Mouse (Mus musculus) heart, embryonic 14.5 days (tissue): ENCODE results near the gene Utp14b. TPM values are rescaled to one million over a fixed set of nuclear protein-coding genes. Genes with fewer than 3 reads are reported as not detected.

ENCODE experiments used
- ATAC-seq: fragments of 200-750 bp; cut with Nextera tagmentation; 2 replicates; pipeline ENCODE4 v1.8.0; 2017; ENCODE audit warnings: low read depth, moderate TSS enrichment; ENCODE audit not compliant: insufficient number of reproducible peaks, insufficient read depth, low FRiP score
- H3K27ac ChIP-seq, 2 experiments: fragments of 200-500 bp in 1 of 2; fragments of 300-500 bp in 1 of 2; sonication (generic) in 1 of 2; replicated peaks in 1 of 2; 2 replicates each; pipeline ENCODE4 v1.5.1; 2012 to 2014; ENCODE audit warnings: low read depth in 2 of 2, low read length in 2 of 2, control low read depth in 1 of 2, mild to moderate bottlenecking in 1 of 2, mixed read lengths in 1 of 2; ENCODE audit not compliant: control insufficient read depth in 1 of 2, insufficient read depth in 1 of 2
- H3K27me3 ChIP-seq: fragments of 300-500 bp; sonication (generic); 2 replicates; pipeline ENCODE4 v1.6.1; 2014; ENCODE audit warnings: mild to moderate bottlenecking, low read length, control low read depth; ENCODE audit not compliant: control insufficient read depth, insufficient read depth
- H3K36me3 ChIP-seq: fragments of 300-500 bp; sonication (generic); 2 replicates; pipeline ENCODE4 v1.6.1; 2014; ENCODE audit warnings: mild to moderate bottlenecking, control low read depth, low read length, mixed read lengths; ENCODE audit not compliant: control insufficient read depth, insufficient read depth
- H3K4me1 ChIP-seq, 2 experiments: fragments of 200-500 bp in 1 of 2; fragments of 300-500 bp in 1 of 2; sonication (generic) in 1 of 2; 2 replicates each; pipeline ENCODE4 v1.6.1; 2012 to 2014; ENCODE audit warnings: low read length in 2 of 2, control low read depth in 1 of 2, mixed read lengths in 1 of 2; ENCODE audit not compliant: control insufficient read depth in 2 of 2, insufficient read depth in 2 of 2
- H3K4me2 ChIP-seq: fragments of 300-500 bp; sonication (generic); 2 replicates; pipeline ENCODE4 v1.6.1; 2014; ENCODE audit warnings: mild to moderate bottlenecking, low read length
- H3K4me3 ChIP-seq, 2 experiments: fragments of 200-500 bp in 1 of 2; fragments of 300-500 bp in 1 of 2; sonication (generic) in 1 of 2; 2 replicates each; pipeline ENCODE4 v1.5.1; 2012 to 2014; ENCODE audit warnings: low read length in 2 of 2, mild to moderate bottlenecking in 2 of 2, control low read depth in 1 of 2, low read depth in 1 of 2, moderate library complexity in 1 of 2; ENCODE audit not compliant: control insufficient read depth in 1 of 2, insufficient read depth in 1 of 2
- H3K9ac ChIP-seq: fragments of 300-500 bp; sonication (generic); 2 replicates; pipeline ENCODE4 v1.6.1; 2014; ENCODE audit warnings: mild to moderate bottlenecking, low read length
- H3K9me3 ChIP-seq: fragments of 300-500 bp; sonication (generic); 2 replicates; pipeline ENCODE4 v1.6.1; 2016; ENCODE audit warnings: low read length, control low read depth; ENCODE audit not compliant: control insufficient read depth
- WGBS: fragments of 180-500 bp; shearing (Covaris S2); extraction: QIAGEN DNeasy Blood & Tissue Kit; methylation state at CpG from one replicate; pipeline ENCODE4 v1.1.7; 2014; 5-methylcytosine and 5-hydroxymethylcytosine counted together
- polyA plus RNA-seq: library from polyadenylated mRNA; unstranded; fragments of >200 nt; fragmentation: Nextera tagmentation; extraction: Ambion mirVana; gene quantifications from 2 replicates; pipeline ENCODE4 v1.2.1, GENCODE M21; 2014

Utp14b gene
- polyA plus RNA-seq, 1 experiment from 2014 or later: 2.8 TPM

- H3K27me3 ChIP-seq: no peaks in the 10 kb centered on the region
- no peak for ATAC-seq
- H3K36me3 ChIP-seq: no peaks in the 10 kb centered on the region
- H3K4me1 ChIP-seq: no peaks in the 10 kb centered on the region
- no peak overlapping the region for H3K9ac ChIP-seq
- 89% methylated on average over 3 of the region's 3 CpGs for WGBS
- 0 out of 2 replicates have a peak, but pooled peaks cover 3% of the 10 kb centered on the region for H3K9me3 ChIP-seq
- H3K27ac ChIP-seq: no peak overlapping the region
- H3K4me2 ChIP-seq: no peak overlapping the region
- no peak overlapping the region for H3K4me3 ChIP-seq
Observed at GRCm38 (mm10) chr1:78641791-78642190, 16.0 kb upstream of the Utp14b start.

DNA sequence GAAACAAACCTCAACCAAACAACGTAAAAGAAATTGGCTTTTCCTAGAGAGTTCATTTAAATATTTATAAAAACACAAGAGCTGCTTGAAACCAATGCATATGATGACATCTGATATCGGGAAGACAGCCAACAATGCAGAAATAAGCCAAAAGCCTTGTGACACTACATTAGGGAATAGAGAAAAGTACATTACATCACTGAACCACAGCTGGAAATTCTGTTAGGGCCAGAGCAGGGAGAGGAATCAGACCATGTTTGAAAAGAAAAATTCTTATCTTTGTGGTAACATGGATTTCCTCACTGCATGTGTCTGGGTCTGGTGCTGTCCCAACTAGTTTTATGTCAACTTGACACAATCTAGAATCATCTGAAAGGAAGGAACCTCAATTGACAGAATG, 15.6 kb upstream of the Utp14b start:
- WGBS: 81% methylated on average over 2 of the region's 2 CpGs
- Histone ChIP-seq H3K27ac (no peak overlapping the region), H3K9ac (no peak overlapping the region), H3K9me3 (0 out of 2 replicates have a peak, but pooled peaks cover 3% of the 10 kb centered on the region), H3K4me1 (peaks cover under 1 to 2% of the 10 kb centered on the region in 2 experiments; a peak in 1 of 4 replicates), H3K4me3 (no peak overlapping the region), H3K27me3 (no peaks in the 10 kb centered on the region), H3K4me2 (no peak overlapping the region), H3K36me3 (no peaks in the 10 kb centered on the region)
- ATAC-seq: no peak

- H3K4me1 ChIP-seq: peaks cover 2 to 6% of the 10 kb centered on the region in 2 experiments; a peak in 1 of 4 replicates
- H3K36me3 ChIP-seq: no peaks in the 10 kb centered on the region
- no peaks in the 10 kb centered on the region for H3K27me3 ChIP-seq
- no peak for ATAC-seq
- H3K9ac ChIP-seq: no peak overlapping the region
- no peak overlapping the region for H3K4me2 ChIP-seq
- H3K9me3 ChIP-seq: 0 out of 2 replicates have a peak, but pooled peaks cover 3% of the 10 kb centered on the region
- H3K4me3 ChIP-seq: no peak overlapping the region
- 65% methylated on average over 8 of the region's 8 CpGs for WGBS
- H3K27ac ChIP-seq: no peak overlapping the region
Observed at GRCm38 (mm10) chr1:78647317-78647885, 10.4 kb upstream of the Utp14b start.

- Histone ChIP-seq H3K4me1 (peaks cover 2 to 8% of the 10 kb centered on the region in 2 experiments; a peak in 1 of 4 replicates), H3K27ac (no peak overlapping the region), H3K9me3 (no peaks in the 10 kb centered on the region), H3K9ac (no peak overlapping the region), H3K27me3 (no peaks in the 10 kb centered on the region), H3K4me3 (no peak overlapping the region), H3K4me2 (no peak overlapping the region), H3K36me3 (no peaks in the 10 kb centered on the region)
- 57% methylated on average over 6 of the region's 6 CpGs for WGBS
- ATAC-seq: no peak
Observed at GRCm38 (mm10) chr1:78649269-78650061, 8.4 kb upstream of the Utp14b start.

DNA sequence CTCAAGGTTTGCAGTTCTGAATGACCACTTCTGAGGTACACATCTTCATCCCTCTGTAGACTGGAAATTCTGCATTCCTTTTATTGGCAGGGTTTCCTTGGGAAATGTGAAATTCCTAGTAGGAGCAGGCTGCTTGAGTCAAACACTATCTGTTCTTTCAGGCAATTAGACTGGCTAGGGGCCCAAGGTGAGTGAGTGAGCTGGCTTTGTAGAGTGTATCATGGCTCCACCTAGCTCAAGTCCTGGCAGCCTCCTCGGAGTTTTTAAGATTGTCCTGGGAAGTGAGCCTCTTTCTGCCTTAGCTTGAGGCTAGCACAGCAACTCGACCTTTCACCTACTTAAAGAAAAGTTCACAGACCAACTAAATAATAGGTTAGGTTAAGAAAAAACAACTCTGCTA, 1.4 kb upstream of the Utp14b start:
- H3K9me3 ChIP-seq: no peaks in the 10 kb centered on the region
- no peak overlapping the region for H3K9ac ChIP-seq
- 15% methylated on average over 2 of the region's 2 CpGs for WGBS
- peaks cover 13 to 29% of the 10 kb centered on the region in 2 experiments; a peak in 3 of 4 replicates for H3K4me1 ChIP-seq
- no peaks in the 10 kb centered on the region for H3K36me3 ChIP-seq
- peak overlapping the region; percentile 20 to 61; a peak in 3 of 4 replicates for H3K27ac ChIP-seq
- H3K27me3 ChIP-seq: no peaks in the 10 kb centered on the region
- no peak for ATAC-seq
- H3K4me2 ChIP-seq: no peak overlapping the region
- no peak overlapping the region for H3K4me3 ChIP-seq

DNA sequence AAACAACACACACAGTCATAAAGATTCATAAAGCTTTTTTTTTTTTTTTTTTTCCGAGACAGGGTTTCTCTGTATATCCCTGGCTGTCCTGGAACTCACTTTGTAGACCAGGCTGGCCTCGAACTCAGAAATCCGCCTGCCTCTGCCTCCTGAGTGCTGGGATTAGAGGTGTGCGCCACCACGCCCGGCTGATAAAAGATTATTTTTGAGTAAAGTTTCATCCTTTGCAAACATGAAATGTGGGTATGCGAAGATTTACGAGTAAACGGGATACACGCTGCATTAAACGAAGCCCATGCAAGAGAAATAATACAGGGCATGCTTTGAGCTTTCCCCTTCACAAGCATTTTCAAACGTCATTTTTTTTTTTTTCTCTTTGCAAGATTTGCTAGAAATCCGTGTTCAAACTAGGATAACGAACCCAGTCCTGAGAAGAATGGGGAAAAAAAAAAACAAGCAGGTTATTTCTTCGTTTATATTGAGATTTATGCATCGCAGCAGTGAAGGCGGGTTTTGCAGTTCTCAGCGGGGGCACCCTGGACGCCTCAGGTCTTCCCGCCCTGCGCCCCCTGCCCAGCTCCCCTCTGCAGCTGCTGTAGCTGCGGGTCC, 713 bp upstream of the Utp14b start:
- WGBS: 28% methylated on average over 22 of the region's 22 CpGs

GRCm38 (mm10) chr1:78658441-78659269, 817 bp downstream of the Utp14b start:
- ATAC-seq: no peak
- WGBS: 2% methylated on average over 20 of the region's 20 CpGs
- Histone ChIP-seq H3K9me3 (no peaks in the 10 kb centered on the region), H3K27me3 (no peaks in the 10 kb centered on the region), H3K36me3 (no peaks in the 10 kb centered on the region), H3K4me2 (peak overlapping the region; percentile 71), H3K4me3 (peak overlapping the region; percentile 93 to 98), H3K27ac (peak overlapping the region; percentile 90 to 93), H3K4me1 (peaks cover 13 to 32% of the 10 kb centered on the region in 2 experiments; a peak in 3 of 4 replicates), H3K9ac (peak overlapping the region; percentile 99)

More for the DNA sequence above, 713 bp upstream of the Utp14b start:
- peak overlapping the region; percentile 71 for H3K4me2 ChIP-seq
- no peaks in the 10 kb centered on the region for H3K27me3 ChIP-seq
- H3K4me1 ChIP-seq: peaks cover 13 to 32% of the 10 kb centered on the region in 2 experiments; a peak in 3 of 4 replicates
- no peaks in the 10 kb centered on the region for H3K9me3 ChIP-seq
- ATAC-seq: no peak
- H3K36me3 ChIP-seq: no peaks in the 10 kb centered on the region
- H3K27ac ChIP-seq: peak overlapping the region; percentile 39 to 76; a peak in 2 of 4 replicates
- peak overlapping the region; percentile 69 for H3K9ac ChIP-seq
- peak overlapping the region; percentile 56 to 98 for H3K4me3 ChIP-seq
